Mouse (Mus musculus) CH12.LX (cell line): ENCODE results near the gene Rab11a. TPM values are rescaled to one million over a fixed set of nuclear protein-coding genes. Genes with fewer than 3 reads are reported as not detected.
A peak's percentile ranks its signal among the peaks of the same experiment; 100 is the strongest.
"Not testable (repeated sequence)": the region's sequence is repeated elsewhere in the genome, so short reads cannot be mapped to it uniquely, and the experiment has no call there.

ENCODE experiments used
- DNase-seq: peaks from one replicate; pipeline ENCODE4 v3.0.0-alpha.2; 2013; ENCODE audit errors: extremely low read depth
- H3K27ac ChIP-seq: 2 replicates; pipeline ENCODE4 v1.5.1; 2012; ENCODE audit warnings: low read depth, mild to moderate bottlenecking, control low read depth, moderate library complexity; ENCODE audit not compliant: insufficient read depth
- H3K27me3 ChIP-seq: replicated peaks from 2 replicates; pipeline ENCODE3; 2012; ENCODE audit warnings: inconsistent platforms
- H3K36me3 ChIP-seq, 2 experiments: replicated peaks in 1 of 2; 2 replicates each; pipeline versions ENCODE3 to v1.6.1; 2012; ENCODE audit warnings: inconsistent platforms in 1 of 2, low read length in 1 of 2, mild to moderate bottlenecking in 1 of 2, mixed read lengths in 1 of 2, moderate library complexity in 1 of 2; ENCODE audit not compliant: control insufficient read depth in 1 of 2, insufficient read depth in 1 of 2
- H3K4me1 ChIP-seq, 2 experiments: 2 replicates each; pipeline ENCODE4 v1.6.1; 2012; ENCODE audit warnings: inconsistent platforms in 1 of 2, moderate library complexity in 1 of 2; ENCODE audit not compliant: insufficient read depth in 2 of 2, control insufficient read depth in 1 of 2
- H3K4me2 ChIP-seq: 2 replicates; pipeline ENCODE4 v1.6.1; 2012; ENCODE audit warnings: low read depth, mild to moderate bottlenecking, control low read depth; ENCODE audit not compliant: poor library complexity, insufficient read depth, severe bottlenecking
- H3K4me3 ChIP-seq, 3 experiments: fragments of 150-350 bp in 1 of 3; sonication (generic) in 1 of 3; replicated peaks in 1 of 3; 2 replicates each; pipeline versions ENCODE3 to v1.5.1; 2011 to 2012; ENCODE audit warnings: low read depth in 2 of 3, low read length in 2 of 3, mild to moderate bottlenecking in 2 of 3, moderate library complexity in 2 of 3, control low read depth in 1 of 3, improper control_type of control experiment in 1 of 3, inconsistent platforms in 1 of 3, mixed read lengths in 1 of 3; ENCODE audit not compliant: poor library complexity in 1 of 3
- H3K79me2 ChIP-seq: replicated peaks from 2 replicates; pipeline ENCODE4 v1.6.1; 2012; ENCODE audit warnings: mild to moderate bottlenecking, moderate library complexity; ENCODE audit not compliant: control insufficient read depth, poor library complexity, insufficient read depth, severe bottlenecking; ENCODE audit errors: extremely low read depth
- H3K9ac ChIP-seq: 2 replicates; pipeline ENCODE4 v1.6.1; 2012; ENCODE audit warnings: low read depth, mild to moderate bottlenecking, control low read depth, moderate library complexity; ENCODE audit not compliant: insufficient read depth
- H3K9me3 ChIP-seq: replicated peaks from 2 replicates; pipeline ENCODE3; 2012; ENCODE audit warnings: low read length, inconsistent platforms, mixed read lengths
- CHD2 ChIP-seq: IDR thresholded peaks from 2 replicates; pipeline ENCODE4 v1.6.1; 2011; ENCODE audit warnings: low read length, improper control_type of control experiment
- CTCF ChIP-seq, 2 experiments: IDR thresholded peaks in 1 of 2; conservative IDR thresholded peaks in 1 of 2; 2 replicates each; pipeline ENCODE4 v1.5.1; 2011 to 2012; ENCODE audit warnings: low read depth in 2 of 2, low read length in 2 of 2, improper control_type of control experiment in 1 of 2, inconsistent platforms in 1 of 2, mild to moderate bottlenecking in 1 of 2, moderate library complexity in 1 of 2
- ELF1 ChIP-seq: IDR thresholded peaks from 2 replicates; pipeline ENCODE4 v1.6.1; 2014; ENCODE audit warnings: low read depth, mild to moderate bottlenecking, inconsistent platforms, low read length, improper control_type of control experiment
- KAT2A ChIP-seq: IDR thresholded peaks from 2 replicates; pipeline ENCODE4 v1.6.1; 2012; ENCODE audit warnings: low read length, improper control_type of control experiment, inconsistent platforms; ENCODE audit not compliant: insufficient replicate concordance
- MAX ChIP-seq: IDR thresholded peaks from 2 replicates; pipeline ENCODE4 v1.6.1; 2011; ENCODE audit warnings: low read length, improper control_type of control experiment
- MEF2A ChIP-seq: IDR thresholded peaks from 2 replicates; pipeline ENCODE4 v1.6.1; 2014; ENCODE audit warnings: low read depth, mild to moderate bottlenecking, inconsistent platforms, low read length, improper control_type of control experiment, borderline replicate concordance
- NELFE ChIP-seq: IDR thresholded peaks from 2 replicates; pipeline ENCODE4 v1.6.1; 2011; ENCODE audit warnings: low read depth, low read length, improper control_type of control experiment
- NRF1 ChIP-seq: IDR thresholded peaks from 2 replicates; pipeline ENCODE4 v1.6.1; 2014; ENCODE audit warnings: low read depth, mild to moderate bottlenecking, inconsistent platforms, low read length, improper control_type of control experiment, moderate library complexity
- PAX5 ChIP-seq: IDR thresholded peaks from 2 replicates; pipeline ENCODE4 v1.6.1; 2012; ENCODE audit warnings: low read length, inconsistent platforms, mixed read lengths
- SMC3 ChIP-seq: IDR thresholded peaks from 2 replicates; pipeline ENCODE4 v1.6.1; 2011; ENCODE audit warnings: low read depth, low read length, improper control_type of control experiment
- USF1 ChIP-seq: IDR thresholded peaks from 2 replicates; pipeline ENCODE4 v1.6.1; 2014; ENCODE audit warnings: low read depth, mild to moderate bottlenecking, inconsistent platforms, low read length, improper control_type of control experiment
- USF2 ChIP-seq: conservative IDR thresholded peaks from 2 replicates; pipeline ENCODE4 v1.6.1; 2011; ENCODE audit warnings: low read depth, low read length, improper control_type of control experiment
- ZMIZ1 ChIP-seq: IDR thresholded peaks from 2 replicates; pipeline ENCODE4 v1.6.1; 2012; ENCODE audit warnings: low read depth, mild to moderate bottlenecking, inconsistent platforms, low read length, improper control_type of control experiment
- ZNF384 ChIP-seq: IDR thresholded peaks from 2 replicates; pipeline ENCODE4 v1.6.1; 2012; ENCODE audit warnings: low read depth, low read length, improper control_type of control experiment, inconsistent platforms
- dilution Hi-C: fragments of 300-500 bp; cut with MboI; formaldehyde crosslinking; loops from 2 replicates; pipeline ENCODE4 v1.14.3; 2020; ENCODE audit warnings: low sequenced_read_pairs; ENCODE audit not compliant: extremely low pct_unique_long_range_greater_than_20kb, extremely low pct_ligation_motif_present
- in situ Hi-C: fragments of 300-500 bp; cut with MboI; formaldehyde crosslinking; loops from 3 replicates; pipeline ENCODE4 v1.14.3; 2019; ENCODE audit warnings: low sequenced_read_pairs, low pct_ligation_motif_present, low pct_unique_long_range_greater_than_20kb, mixed read lengths
- polyA plus RNA-seq: library from polyadenylated mRNA; unstranded; fragments of >175 nt; gene quantifications from 2 replicates; pipeline ENCODE4 v1.2.1, GENCODE M21; 2012; ENCODE audit warnings: low read depth; ENCODE audit not compliant: insufficient read length
- total RNA-seq, 2 experiments: library from RNA; depleted of rRNA; stranded (reverse); fragments of 300-350 nt in 1 of 2; fragments of >200 nt in 1 of 2; gene quantifications; 2 replicates each; pipeline ENCODE4 v1.2.3; 2012 to 2014

Gene Rab11a
- total and polyA plus RNA-seq, 3 experiments = 109 to 189 (median 168) TPM

DNA sequence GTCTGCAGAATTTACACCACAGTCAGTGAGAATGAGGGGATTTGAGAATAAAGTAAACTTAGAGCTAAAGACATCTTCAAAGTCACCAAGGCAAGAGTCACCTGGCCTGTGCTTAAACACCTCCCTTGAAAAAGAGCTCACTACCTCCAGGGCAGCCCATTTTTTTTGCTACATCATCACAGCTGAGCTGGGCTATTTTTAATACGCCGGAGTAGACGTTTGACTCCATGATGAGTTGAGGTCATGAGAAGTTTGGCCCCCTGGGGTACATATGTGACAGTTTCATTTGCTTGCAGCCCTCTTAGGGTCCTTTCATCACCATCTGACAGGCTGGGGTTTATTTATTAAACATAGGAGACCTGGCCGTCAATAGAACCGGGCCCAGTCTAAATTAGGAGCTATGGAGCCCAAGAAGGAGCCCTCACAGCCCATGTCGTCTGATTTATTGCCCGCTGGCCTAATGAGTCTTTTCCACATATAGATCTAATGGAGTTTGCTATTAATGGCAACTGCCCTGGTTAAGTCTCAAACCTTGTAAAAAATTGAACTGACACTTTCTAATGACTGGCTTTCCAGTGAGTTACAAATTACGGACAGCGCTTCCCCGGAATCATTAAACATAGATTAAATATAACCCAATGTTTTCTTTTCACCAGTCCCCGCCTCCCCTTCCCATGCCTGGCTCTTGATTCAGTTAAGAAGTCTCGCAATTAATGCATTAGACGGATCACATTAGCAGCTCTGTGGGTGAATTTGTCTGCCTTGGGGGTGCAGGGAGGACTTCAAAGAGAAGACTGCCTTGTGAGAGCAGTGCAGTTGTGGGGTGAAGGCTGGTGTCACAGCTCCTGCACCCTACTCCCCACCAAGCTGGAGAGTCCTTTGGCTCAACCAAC lies 50.2 kb downstream of the Rab11a start (continued):
- no peak for TF ChIP-seq USF1
- no peak for TF ChIP-seq USF2
- TF ChIP-seq ELF1 = no peak

DNA sequence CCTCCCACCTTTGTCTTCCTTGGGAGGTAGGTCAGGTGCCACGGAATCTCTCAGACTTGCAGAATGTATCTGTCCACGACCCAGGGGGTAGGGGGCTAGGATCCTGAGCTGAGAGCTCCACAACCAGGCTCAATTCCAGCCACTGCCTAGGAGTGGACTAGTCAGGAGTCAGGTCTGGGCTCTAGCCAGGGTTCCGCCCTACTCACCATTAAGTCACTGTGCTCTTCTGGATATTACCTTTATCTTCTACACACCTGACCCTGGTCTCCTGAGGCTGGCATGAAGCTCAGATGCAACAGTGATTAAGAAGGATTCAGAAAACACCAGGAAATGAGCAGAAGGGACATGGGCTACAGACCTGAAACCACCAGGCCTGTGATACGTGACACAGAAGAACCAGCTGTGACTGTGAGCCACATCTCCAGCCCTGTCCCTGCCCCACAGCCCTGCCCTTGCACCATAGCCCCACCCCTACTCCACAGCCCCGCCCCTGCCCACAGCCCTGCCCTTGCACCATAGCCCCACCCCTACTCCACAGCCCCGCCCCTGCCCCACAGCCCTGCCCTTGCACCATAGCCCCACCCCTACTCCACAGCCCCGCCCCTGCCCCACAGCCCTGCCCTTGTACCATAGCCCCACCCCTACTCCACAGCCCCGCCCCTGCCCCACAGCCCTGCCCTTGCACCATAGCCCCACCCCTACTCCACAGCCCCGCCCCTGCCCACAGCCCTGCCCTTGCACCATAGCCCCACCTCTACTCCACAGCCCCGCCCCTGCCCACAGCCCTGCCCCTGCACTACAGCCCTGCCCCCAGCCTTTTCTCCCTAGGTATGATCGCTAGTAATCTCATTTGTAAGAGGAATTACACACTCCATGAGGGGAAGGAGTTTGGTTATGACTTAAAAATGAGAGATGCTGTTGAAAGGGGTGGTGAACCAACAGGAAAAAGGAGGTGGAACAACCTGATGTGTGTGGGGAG lies 65.9 kb downstream of the Rab11a start:
- H3K79me2 ChIP-seq, dilution Hi-C loops, H3K27me3 ChIP-seq, in situ Hi-C loops, H3K4me2 ChIP-seq, H3K4me3 ChIP-seq, H3K36me3 ChIP-seq, H3K9me3 ChIP-seq, H3K27ac ChIP-seq, H3K9ac ChIP-seq: not testable (repeated sequence)
- DNase-seq = peak; percentile 59
- H3K4me1 ChIP-seq = peaks cover 15 to 48% of the 10 kb centered on the region in 2 experiments

GRCm38 (mm10) chr9:64668001-64668400 lies 69.6 kb downstream of the Rab11a start:
- Histone ChIP-seq H3K4me1 (peaks cover 11 to 41% of the 10 kb centered on the region in 2 experiments), H3K27me3 (peaks cover 3% of the 10 kb centered on the region), H3K9me3 (no peaks in the 10 kb centered on the region), H3K4me3 (no peak overlapping the region), H3K27ac (no peak overlapping the region), H3K36me3 (no peaks in the 10 kb centered on the region), H3K4me2 (no peak overlapping the region), H3K9ac (no peak overlapping the region), H3K79me2 (no peaks in the 10 kb centered on the region)
- TF ChIP-seq NRF1 = no peak
- TF ChIP-seq MEF2A = no peak
- TF ChIP-seq PAX5 = no peak
- TF ChIP-seq SMC3 = no peak
- no peak for TF ChIP-seq CHD2
- TF ChIP-seq KAT2A = no peak
- no peak for TF ChIP-seq ZNF384
- TF ChIP-seq CTCF (conservative IDR thresholded peaks at IDR 0.05 in 1 of 2, IDR thresholded peaks at IDR 0.05 in 1 of 2; ENCODE audit: low read depth in 2 of 2, low read length in 2 of 2) = no peak
- TF ChIP-seq MAX = no peak
- no peak for TF ChIP-seq NELFE
- no peak for TF ChIP-seq ZMIZ1
- dilution Hi-C loops = no loop called here
- no peak for DNase-seq
- in situ Hi-C loops = no loop called here
